Mouse (Mus musculus) liver, adult 2 months (tissue): Measurements from ENCODE around the gene Fam72a. TPM values are rescaled to one million over a fixed set of nuclear protein-coding genes. Genes with fewer than 3 reads are reported as not detected.

Experiments
- DNase-seq: peaks from one replicate; pipeline ENCODE4 v3.0.0-alpha.2; 2011; ENCODE audit warnings: low read depth, low spot score; ENCODE audit errors: extremely low read depth
- H3K27ac ChIP-seq: fragments of 200-500 bp; replicated peaks from 2 replicates; pipeline ENCODE4 v1.5.1; 2012; ENCODE audit warnings: low read depth, mild to moderate bottlenecking, control low read depth, inconsistent platforms, low read length; ENCODE audit not compliant: insufficient read depth
- H3K27me3 ChIP-seq: fragments of 200-500 bp; 2 replicates; pipeline ENCODE4 v1.6.1; 2012; ENCODE audit warnings: mild to moderate bottlenecking, moderate library complexity, low read length, inconsistent platforms; ENCODE audit not compliant: control insufficient read depth, insufficient read depth
- H3K36me3 ChIP-seq: fragments of 200-500 bp; 2 replicates; pipeline ENCODE4 v1.6.1; 2012; ENCODE audit warnings: low read length, inconsistent platforms; ENCODE audit not compliant: control insufficient read depth, insufficient read depth
- H3K4me1 ChIP-seq: fragments of 200-500 bp; 2 replicates; pipeline ENCODE4 v1.6.1; 2011; ENCODE audit warnings: low read length; ENCODE audit not compliant: control insufficient read depth, insufficient read depth
- H3K4me3 ChIP-seq: fragments of 200-500 bp; 2 replicates; pipeline ENCODE4 v1.5.1; 2011; ENCODE audit warnings: low read depth, mild to moderate bottlenecking, control low read depth, low read length, moderate library complexity; ENCODE audit not compliant: insufficient read depth
- H3K79me2 ChIP-seq: fragments of 200-500 bp; 2 replicates; pipeline ENCODE4 v1.6.1; 2012; ENCODE audit warnings: inconsistent platforms, mild to moderate bottlenecking, low read length, moderate library complexity; ENCODE audit not compliant: control insufficient read depth, insufficient read depth
- H3K9ac ChIP-seq: fragments of 200-500 bp; 2 replicates; pipeline ENCODE4 v1.6.1; 2012; ENCODE audit warnings: low read depth, mild to moderate bottlenecking, control low read depth, inconsistent platforms, low read length
- CTCF ChIP-seq: fragments of 200-500 bp; IDR thresholded peaks from 2 replicates; pipeline ENCODE4 v1.5.1; 2011; ENCODE audit warnings: low read depth, low read length, control low read depth
- POLR2A ChIP-seq: fragments of 200-500 bp; IDR thresholded peaks from 2 replicates; pipeline ENCODE4 v1.6.1; 2011; ENCODE audit warnings: low read length, control low read depth; ENCODE audit not compliant: insufficient read depth; ENCODE audit errors: extremely low read depth
- WGBS: fragments of 180-500 bp; shearing (Covaris S2); methylation state at CpG from one replicate; pipeline ENCODE4 v1.1.7; 2018; 5-methylcytosine and 5-hydroxymethylcytosine counted together
- polyA plus RNA-seq: library from polyadenylated mRNA; depleted of rRNA; stranded (reverse); fragments of >200 nt; gene quantifications from 2 replicates; pipeline ENCODE4 v1.2.3, GENCODE M21; 2012
- total RNA-seq: library from RNA; depleted of rRNA; stranded (reverse); fragments of >200 nt; gene quantifications from 2 replicates; pipeline ENCODE4 v1.2.3, GENCODE M21; 2014

Gene Fam72a
- total and polyA plus RNA-seq, 2 experiments, result 0.24 to 0.65 TPM

GRCm38 (mm10) chr1:131489312-131489711 is 38.4 kb upstream of the Fam72a start:
- TF ChIP-seq POLR2A, result no peak
- no peak for TF ChIP-seq CTCF
- WGBS, result 24% methylated on average over 3 of the region's 3 CpGs
- peak; percentile 98 for DNase-seq
- H3K9ac ChIP-seq, result no peak overlapping the region
- no peak overlapping the region for H3K4me3 ChIP-seq
- H3K27me3 ChIP-seq, result no peaks in the 10 kb centered on the region
- H3K36me3 ChIP-seq, result no peaks in the 10 kb centered on the region
- H3K27ac ChIP-seq, result 0 out of 2 replicates have a peak overlapping the region, but pooled peaks have one; percentile 48
- peaks cover 11% of the 10 kb centered on the region; the same call in 1 of the 2 replicates for H3K79me2 ChIP-seq
- peaks cover 15% of the 10 kb centered on the region for H3K4me1 ChIP-seq

GRCm38 (mm10) chr1:131491579-131491978 is 36.1 kb upstream of the Fam72a start:
- H3K4me1 ChIP-seq, result peaks cover 12% of the 10 kb centered on the region
- WGBS, result 77% methylated on average over 4 of the region's 4 CpGs
- H3K9ac ChIP-seq, result no peak overlapping the region
- no peak overlapping the region for H3K27ac ChIP-seq
- H3K36me3 ChIP-seq, result no peaks in the 10 kb centered on the region
- TF ChIP-seq CTCF, result no peak
- peaks cover 5% of the 10 kb centered on the region; the same call in 1 of the 2 replicates for H3K79me2 ChIP-seq
- H3K4me3 ChIP-seq, result no peak overlapping the region
- no peaks in the 10 kb centered on the region for H3K27me3 ChIP-seq
- no peak for DNase-seq

- H3K36me3 ChIP-seq, result no peaks in the 10 kb centered on the region
- DNase-seq, result no peak
- no peak overlapping the region for H3K27ac ChIP-seq
- no peak overlapping the region for H3K4me3 ChIP-seq
- 66% methylated on average over 2 of the region's 2 CpGs for WGBS
- no peak for TF ChIP-seq POLR2A
- TF ChIP-seq CTCF, result no peak
- no peaks in the 10 kb centered on the region for H3K27me3 ChIP-seq
- peaks cover 6% of the 10 kb centered on the region; the same call in 1 of the 2 replicates for H3K79me2 ChIP-seq
- peaks cover 7% of the 10 kb centered on the region for H3K4me1 ChIP-seq
- H3K9ac ChIP-seq, result no peak overlapping the region
Measured at GRCm38 (mm10) chr1:131492360-131492759, 35.3 kb upstream of the Fam72a start.

GRCm38 (mm10) chr1:131493966-131494898 is 33.5 kb upstream of the Fam72a start:
- H3K27me3 ChIP-seq, result no peaks in the 10 kb centered on the region
- no peak overlapping the region for H3K27ac ChIP-seq
- TF ChIP-seq POLR2A (no peak), CTCF (no peak)
- H3K79me2 ChIP-seq, result peaks cover 8% of the 10 kb centered on the region; the same call in 1 of the 2 replicates
- WGBS, result 76% methylated on average over 4 of the region's 4 CpGs
- H3K36me3 ChIP-seq, result no peaks in the 10 kb centered on the region
- peaks cover 3% of the 10 kb centered on the region; the same call in 1 of the 2 replicates for H3K4me1 ChIP-seq
- H3K9ac ChIP-seq, result no peak overlapping the region
- DNase-seq, result no peak
- no peak overlapping the region for H3K4me3 ChIP-seq

GRCm38 (mm10) chr1:131498231-131498630 is 29.5 kb upstream of the Fam72a start:
- 78% methylated on average over 1 of the region's 1 CpGs for WGBS
- no peak overlapping the region for H3K4me3 ChIP-seq
- H3K4me1 ChIP-seq, result peaks cover 6% of the 10 kb centered on the region; the same call in 1 of the 2 replicates
- H3K9ac ChIP-seq, result no peak overlapping the region
- no peak for DNase-seq
- H3K79me2 ChIP-seq, result peaks cover 6% of the 10 kb centered on the region; the same call in 1 of the 2 replicates
- no peaks in the 10 kb centered on the region for H3K27me3 ChIP-seq
- no peaks in the 10 kb centered on the region for H3K36me3 ChIP-seq
- no peak overlapping the region for H3K27ac ChIP-seq
- no peak for TF ChIP-seq CTCF
- no peak for TF ChIP-seq POLR2A

GRCm38 (mm10) chr1:131501681-131502080 is 26.0 kb upstream of the Fam72a start:
- H3K79me2 ChIP-seq, result peaks cover 19% of the 10 kb centered on the region; the same call in 1 of the 2 replicates
- H3K27ac ChIP-seq, result no peak overlapping the region
- TF ChIP-seq POLR2A (no peak), CTCF (no peak)
- WGBS, result 5% methylated on average over 1 of the region's 1 CpGs
- H3K27me3 ChIP-seq, result no peaks in the 10 kb centered on the region
- no peak overlapping the region for H3K9ac ChIP-seq
- DNase-seq, result peak; percentile 52
- no peaks in the 10 kb centered on the region for H3K36me3 ChIP-seq
- H3K4me3 ChIP-seq, result no peak overlapping the region
- H3K4me1 ChIP-seq, result peaks cover 13% of the 10 kb centered on the region
